Mouse (Mus musculus): ENCODE measurements around the gene Ccdc24. TPM values are rescaled to one million over a fixed set of nuclear protein-coding genes. Genes with fewer than 3 reads are reported as not detected.

Gene Ccdc24
- polyA plus RNA-seq, 1 experiment from 2014 or later, result 1.9 TPM

GRCm38 (mm10) chr4:117914591-117915442, 42.5 kb upstream of the Ccdc24 start, which contains the start of gene Ipo13:
TSS of gene Ipo13 (minus strand) at chr4:117914999.
- DNase-seq (ENCODE audit: low spot score) (peak; percentile 100), ATAC-seq (replicated peaks; ENCODE audit: low FRiP score, low TSS enrichment, low read depth) (peak; percentile 95)
- Histone ChIP-seq H3K9ac (ENCODE audit: low read length) (peak within 1 kb of the TSS; percentile 75), H3K4me1 (replicated peaks; ENCODE audit: control insufficient read depth, insufficient read depth, low read length) (peaks cover 34% of the 10 kb centered on the region), H3K4me3 (ENCODE audit: low read depth, low read length) (peak within 1 kb of the TSS; percentile 85), H3K36me3 (ENCODE audit: control insufficient read depth, insufficient read depth, low read length) (peaks cover 14% of the 10 kb centered on the region), H3K4me2 (ENCODE audit: low read length) (peak within 1 kb of the TSS; percentile 84), H3K27me3 (replicated peaks; ENCODE audit: control insufficient read depth, insufficient read depth, low read length) (no peaks in the 10 kb centered on the region), H3K27ac (ENCODE audit: low read depth) (peak within 1 kb of the TSS; percentile 79), H3K9me3 (ENCODE audit: control insufficient read depth, low read length) (no peaks in the 10 kb centered on the region)
- under 1% methylated on average over 59 of the region's 61 CpGs for WGBS

- H3K4me1 ChIP-seq (replicated peaks; ENCODE audit: control insufficient read depth, insufficient read depth, low read length), result peaks cover 34% of the 10 kb centered on the region
- H3K27ac ChIP-seq (ENCODE audit: low read depth), result no peak overlapping the region
- DNase-seq (ENCODE audit: low spot score) (no peak), ATAC-seq (replicated peaks; ENCODE audit: low FRiP score, low TSS enrichment, low read depth) (no peak)
- peak overlapping the region; percentile 84 for H3K4me2 ChIP-seq (ENCODE audit: low read length)
- H3K4me3 ChIP-seq (ENCODE audit: low read depth, low read length), result peak overlapping the region; percentile 85
- 18% methylated on average over 8 of the region's 8 CpGs for whole genome bisulfite sequencing
- H3K27me3 ChIP-seq (replicated peaks; ENCODE audit: control insufficient read depth, insufficient read depth, low read length), result no peaks in the 10 kb centered on the region
- H3K9me3 ChIP-seq (ENCODE audit: control insufficient read depth, low read length), result no peaks in the 10 kb centered on the region
- H3K9ac ChIP-seq (ENCODE audit: low read length), result peak overlapping the region; percentile 75
- H3K36me3 ChIP-seq (ENCODE audit: control insufficient read depth, insufficient read depth, low read length), result peaks cover 14% of the 10 kb centered on the region
Observed at GRCm38 (mm10) chr4:117914031-117914430, 41.7 kb upstream of the Ccdc24 start.

- Histone ChIP-seq H3K9ac (ENCODE audit: low read length) (no peak overlapping the region), H3K4me2 (ENCODE audit: low read length) (peak overlapping the region; percentile 84), H3K36me3 (ENCODE audit: control insufficient read depth, insufficient read depth, low read length) (peaks cover 15% of the 10 kb centered on the region), H3K27ac (ENCODE audit: low read depth) (no peak overlapping the region), H3K27me3 (replicated peaks; ENCODE audit: control insufficient read depth, insufficient read depth, low read length) (no peaks in the 10 kb centered on the region), H3K4me3 (ENCODE audit: low read depth, low read length) (peak overlapping the region; percentile 85), H3K4me1 (replicated peaks; ENCODE audit: control insufficient read depth, insufficient read depth, low read length) (peaks cover 36% of the 10 kb centered on the region), H3K9me3 (ENCODE audit: control insufficient read depth, low read length) (no peaks in the 10 kb centered on the region)
- 50% methylated on average over 3 of the region's 3 CpGs for WGBS
- ATAC-seq (replicated peaks; ENCODE audit: low FRiP score, low TSS enrichment, low read depth) (no peak), DNase-seq (ENCODE audit: low spot score) (no peak)
Observed at GRCm38 (mm10) chr4:117913421-117913820, 41.1 kb upstream of the Ccdc24 start.

- Histone ChIP-seq H3K27me3 (replicated peaks; ENCODE audit: control insufficient read depth, insufficient read depth, low read length) (no peaks in the 10 kb centered on the region), H3K36me3 (ENCODE audit: control insufficient read depth, insufficient read depth, low read length) (peaks cover 20% of the 10 kb centered on the region), H3K4me1 (replicated peaks; ENCODE audit: control insufficient read depth, insufficient read depth, low read length) (peaks cover 33% of the 10 kb centered on the region), H3K4me3 (ENCODE audit: low read depth, low read length) (no peak overlapping the region), H3K9ac (ENCODE audit: low read length) (no peak overlapping the region), H3K9me3 (ENCODE audit: control insufficient read depth, low read length) (no peaks in the 10 kb centered on the region), H3K4me2 (ENCODE audit: low read length) (peak overlapping the region; percentile 84), H3K27ac (ENCODE audit: low read depth) (no peak overlapping the region)
- no peak for DNase-seq (ENCODE audit: low spot score)
- no peak for ATAC-seq (replicated peaks; ENCODE audit: low FRiP score, low TSS enrichment, low read depth)
- WGBS, result 46% methylated on average over 7 of the region's 7 CpGs
Observed at GRCm38 (mm10) chr4:117912685-117913273, 40.4 kb upstream of the Ccdc24 start.

GRCm38 (mm10) chr4:117912131-117912561, 39.8 kb upstream of the Ccdc24 start:
- H3K4me3 ChIP-seq (ENCODE audit: low read depth, low read length), result no peak overlapping the region
- peaks cover 30% of the 10 kb centered on the region for H3K4me1 ChIP-seq (replicated peaks; ENCODE audit: control insufficient read depth, insufficient read depth, low read length)
- ATAC-seq (replicated peaks; ENCODE audit: low FRiP score, low TSS enrichment, low read depth) (no peak), DNase-seq (ENCODE audit: low spot score) (no peak)
- no peaks in the 10 kb centered on the region for H3K9me3 ChIP-seq (ENCODE audit: control insufficient read depth, low read length)
- WGBS, result 92% methylated on average over 13 of the region's 13 CpGs
- peaks cover 20% of the 10 kb centered on the region for H3K36me3 ChIP-seq (ENCODE audit: control insufficient read depth, insufficient read depth, low read length)
- H3K9ac ChIP-seq (ENCODE audit: low read length), result no peak overlapping the region
- no peak overlapping the region for H3K4me2 ChIP-seq (ENCODE audit: low read length)
- no peak overlapping the region for H3K27ac ChIP-seq (ENCODE audit: low read depth)
- no peaks in the 10 kb centered on the region for H3K27me3 ChIP-seq (replicated peaks; ENCODE audit: control insufficient read depth, insufficient read depth, low read length)

GRCm38 (mm10) chr4:117908834-117909453, 36.6 kb upstream of the Ccdc24 start:
- ATAC-seq (replicated peaks; ENCODE audit: low FRiP score, low TSS enrichment, low read depth) (no peak), DNase-seq (ENCODE audit: low spot score) (no peak)
- Histone ChIP-seq H3K4me2 (ENCODE audit: low read length) (peak overlapping the region; percentile 4; the same call in 1 of the 2 replicates), H3K9me3 (ENCODE audit: control insufficient read depth, low read length) (no peaks in the 10 kb centered on the region), H3K4me3 (ENCODE audit: low read depth, low read length) (no peak overlapping the region), H3K27ac (ENCODE audit: low read depth) (no peak overlapping the region), H3K36me3 (ENCODE audit: control insufficient read depth, insufficient read depth, low read length) (peaks cover 46% of the 10 kb centered on the region), H3K9ac (ENCODE audit: low read length) (no peak overlapping the region), H3K27me3 (replicated peaks; ENCODE audit: control insufficient read depth, insufficient read depth, low read length) (no peaks in the 10 kb centered on the region), H3K4me1 (replicated peaks; ENCODE audit: control insufficient read depth, insufficient read depth, low read length) (peaks cover 21% of the 10 kb centered on the region)
- 76% methylated on average over 8 of the region's 8 CpGs for WGBS

- DNase-seq (ENCODE audit: low spot score) (no peak), ATAC-seq (replicated peaks; ENCODE audit: low FRiP score, low TSS enrichment, low read depth) (no peak)
- H3K4me2 ChIP-seq (ENCODE audit: low read length), result no peak overlapping the region
- H3K9ac ChIP-seq (ENCODE audit: low read length), result no peak overlapping the region
- peaks cover 62% of the 10 kb centered on the region for H3K36me3 ChIP-seq (ENCODE audit: control insufficient read depth, insufficient read depth, low read length)
- H3K27me3 ChIP-seq (replicated peaks; ENCODE audit: control insufficient read depth, insufficient read depth, low read length), result no peaks in the 10 kb centered on the region
- 91% methylated on average over 3 of the region's 3 CpGs for WGBS
- H3K4me3 ChIP-seq (ENCODE audit: low read depth, low read length), result no peak overlapping the region
- no peaks in the 10 kb centered on the region for H3K9me3 ChIP-seq (ENCODE audit: control insufficient read depth, low read length)
- 0 out of 2 replicates have a peak, but pooled peaks cover 5% of the 10 kb centered on the region for H3K4me1 ChIP-seq (replicated peaks; ENCODE audit: control insufficient read depth, insufficient read depth, low read length)
- no peak overlapping the region for H3K27ac ChIP-seq (ENCODE audit: low read depth)
Observed at GRCm38 (mm10) chr4:117906196-117906595, 33.8 kb upstream of the Ccdc24 start.

- 0 out of 2 replicates have a peak, but pooled peaks cover 5% of the 10 kb centered on the region for H3K4me1 ChIP-seq (replicated peaks; ENCODE audit: control insufficient read depth, insufficient read depth, low read length)
- H3K9ac ChIP-seq (ENCODE audit: low read length), result no peak overlapping the region
- H3K4me3 ChIP-seq (ENCODE audit: low read depth, low read length), result no peak overlapping the region
- H3K36me3 ChIP-seq (ENCODE audit: control insufficient read depth, insufficient read depth, low read length), result peaks cover 74% of the 10 kb centered on the region
- no peaks in the 10 kb centered on the region for H3K9me3 ChIP-seq (ENCODE audit: control insufficient read depth, low read length)
- H3K27me3 ChIP-seq (replicated peaks; ENCODE audit: control insufficient read depth, insufficient read depth, low read length), result no peaks in the 10 kb centered on the region
- H3K27ac ChIP-seq (ENCODE audit: low read depth), result no peak overlapping the region
- WGBS, result 93% methylated on average over 8 of the region's 8 CpGs
- no peak for ATAC-seq (replicated peaks; ENCODE audit: low FRiP score, low TSS enrichment, low read depth)
- no peak for DNase-seq (ENCODE audit: low spot score)
- H3K4me2 ChIP-seq (ENCODE audit: low read length), result no peak overlapping the region
Observed at GRCm38 (mm10) chr4:117904761-117905160, 32.4 kb upstream of the Ccdc24 start.
